Mouse (Mus musculus): ENCODE measurements around the gene Aspm.
A peak's percentile ranks its signal among the peaks of the same experiment; 100 is the strongest.
"Not testable (repeated sequence)": the region's sequence is repeated elsewhere in the genome, so short reads cannot be mapped to it uniquely, and the experiment has no call there.

The Aspm gene

DNA sequence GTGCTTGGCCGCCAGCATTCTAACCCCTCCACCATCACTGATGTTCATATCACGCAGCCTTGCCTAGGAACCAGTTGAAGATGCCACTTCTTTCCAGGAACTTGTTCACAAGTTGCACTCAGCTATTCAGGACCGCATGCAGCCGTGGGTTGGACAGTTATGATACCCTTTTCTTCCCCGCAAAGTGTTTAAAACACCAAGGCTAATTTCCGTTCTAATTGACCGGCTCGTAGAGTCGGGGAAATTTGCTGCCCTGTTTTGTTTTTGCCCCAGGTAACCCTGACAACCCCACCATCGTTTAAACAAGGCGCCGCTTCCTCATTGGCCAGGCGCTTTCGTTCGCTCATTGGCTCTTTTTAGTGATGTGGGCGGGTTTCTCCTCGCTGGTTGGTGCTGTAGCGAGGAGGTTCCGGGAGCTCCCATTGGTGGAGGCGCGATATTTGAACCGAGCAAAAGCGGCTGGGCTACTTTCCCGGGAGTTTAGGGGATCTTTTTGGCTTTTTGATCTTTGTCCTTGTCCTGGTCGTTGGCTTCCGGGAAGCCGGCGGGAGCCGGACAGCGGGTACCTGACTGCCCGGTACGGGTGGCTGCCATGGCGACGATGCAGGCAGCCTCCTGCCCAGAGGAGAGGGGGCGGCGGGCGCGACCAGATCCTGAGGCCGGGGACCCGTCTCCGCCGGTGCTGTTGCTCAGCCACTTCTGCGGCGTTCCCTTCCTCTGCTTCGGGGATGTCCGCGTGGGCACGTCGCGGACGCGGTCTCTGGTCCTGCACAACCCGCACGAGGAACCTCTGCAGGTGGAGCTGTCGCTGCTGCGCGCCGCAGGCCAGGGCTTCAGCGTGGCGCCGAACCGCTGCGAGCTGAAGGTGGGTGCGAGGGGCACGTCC is at the start of gene Aspm:
Aspm (plus strand) TSS at position 433 of the 886 bp plus-strand sequence.
- DNase-seq (ENCODE audit: low spot score): peak; percentile 85

DNA sequence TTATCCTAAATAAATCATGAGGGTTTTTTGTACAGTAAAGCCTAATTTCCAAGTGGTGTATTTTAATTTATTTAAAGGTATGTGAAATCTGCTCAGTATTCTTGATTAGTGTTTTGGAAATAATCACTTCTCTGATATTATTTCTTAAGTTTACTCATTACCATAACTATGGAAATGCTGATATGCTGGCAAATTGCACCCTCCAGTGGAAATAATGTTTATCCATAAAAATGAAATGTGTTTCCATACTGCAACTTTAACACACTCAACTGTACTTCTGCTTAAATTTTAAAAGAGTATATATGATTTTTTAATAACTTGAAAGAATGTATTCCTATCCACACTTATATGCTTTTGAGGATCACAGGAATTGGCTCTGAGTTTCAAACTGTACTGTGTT is 48.8 kb upstream of the Aspm start:
- DNase-seq (ENCODE audit: low spot score): no peak

DNA sequence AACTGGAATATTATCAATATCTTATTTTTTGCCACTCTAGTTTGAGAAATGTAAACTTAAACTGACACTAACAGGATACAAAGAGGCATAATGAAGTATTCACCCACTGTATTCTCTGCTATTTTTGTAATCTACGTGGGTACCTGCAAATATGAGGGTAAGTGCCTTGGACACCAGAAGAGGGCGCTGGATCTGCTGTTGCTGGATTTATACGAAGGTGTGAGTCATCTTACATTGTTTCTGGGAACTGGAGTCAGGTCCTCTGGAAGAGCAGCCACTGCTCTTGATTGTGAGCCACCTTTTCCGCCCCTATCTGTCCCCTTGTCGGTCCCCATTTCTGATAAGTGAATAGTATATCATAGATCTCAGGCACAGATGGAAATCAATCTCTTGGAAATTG is 46.9 kb upstream of the Aspm start:
- DNase-seq (ENCODE audit: low spot score): no peak

DNA sequence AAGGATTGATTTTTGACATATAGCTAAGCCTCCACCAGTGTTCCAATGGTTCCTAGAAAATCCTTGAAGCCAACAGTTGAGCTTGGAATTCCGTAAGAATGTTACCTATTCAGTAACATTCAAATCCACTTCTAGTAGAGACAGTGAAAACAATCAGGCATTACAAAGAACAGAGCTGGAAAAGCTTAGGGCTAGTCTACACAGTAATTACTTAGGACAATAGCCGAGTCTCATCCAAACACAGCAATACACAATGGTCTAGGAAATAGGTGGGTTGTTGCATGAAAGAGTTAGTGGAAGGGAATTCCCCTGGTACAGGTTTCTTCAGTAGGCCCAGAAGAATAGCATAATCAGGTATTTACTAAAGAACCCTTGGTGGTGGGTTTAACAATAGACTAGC is 42.2 kb upstream of the Aspm start:
- DNase-seq (ENCODE audit: low spot score): not testable (repeated sequence)

DNA sequence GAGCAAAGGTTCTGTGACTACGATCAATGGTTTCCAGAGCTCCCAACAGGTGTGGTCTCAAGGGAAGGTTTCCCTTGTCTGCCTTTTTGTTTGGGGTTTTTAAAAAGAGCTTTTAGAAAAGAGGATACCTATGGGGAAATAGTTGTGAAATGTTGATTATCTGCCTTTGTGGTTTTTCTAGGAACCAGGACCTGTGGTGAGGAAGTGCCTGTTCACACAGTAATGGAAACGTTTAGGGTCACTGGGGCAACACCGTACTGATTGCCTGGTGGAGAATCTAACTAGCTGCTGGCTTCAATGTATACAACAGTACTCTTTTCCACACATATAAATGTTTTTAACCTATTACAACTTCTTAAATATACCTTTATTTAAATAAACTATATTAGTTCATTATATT is 41.1 kb upstream of the Aspm start:
- DNase-seq (ENCODE audit: low spot score): no peak

DNA sequence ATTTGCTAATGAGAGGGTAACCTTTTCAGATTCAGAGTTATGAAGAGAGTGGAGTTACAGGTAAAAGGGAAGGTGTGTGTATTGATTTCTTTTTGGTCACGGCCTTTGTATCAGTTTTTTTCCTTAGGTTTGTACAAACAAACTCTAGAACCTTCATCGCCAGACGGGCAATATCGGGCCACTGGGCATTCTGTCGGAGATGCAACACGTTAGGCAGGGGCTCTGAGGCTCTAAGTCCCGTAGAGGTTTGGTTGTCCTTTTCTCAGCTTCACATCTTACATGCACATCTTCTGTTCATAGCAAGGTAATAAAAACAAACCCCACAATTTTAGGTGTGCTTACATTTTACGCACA is 33.1 kb upstream of the Aspm start:
- DNase-seq (ENCODE audit: low spot score): no peak

DNA sequence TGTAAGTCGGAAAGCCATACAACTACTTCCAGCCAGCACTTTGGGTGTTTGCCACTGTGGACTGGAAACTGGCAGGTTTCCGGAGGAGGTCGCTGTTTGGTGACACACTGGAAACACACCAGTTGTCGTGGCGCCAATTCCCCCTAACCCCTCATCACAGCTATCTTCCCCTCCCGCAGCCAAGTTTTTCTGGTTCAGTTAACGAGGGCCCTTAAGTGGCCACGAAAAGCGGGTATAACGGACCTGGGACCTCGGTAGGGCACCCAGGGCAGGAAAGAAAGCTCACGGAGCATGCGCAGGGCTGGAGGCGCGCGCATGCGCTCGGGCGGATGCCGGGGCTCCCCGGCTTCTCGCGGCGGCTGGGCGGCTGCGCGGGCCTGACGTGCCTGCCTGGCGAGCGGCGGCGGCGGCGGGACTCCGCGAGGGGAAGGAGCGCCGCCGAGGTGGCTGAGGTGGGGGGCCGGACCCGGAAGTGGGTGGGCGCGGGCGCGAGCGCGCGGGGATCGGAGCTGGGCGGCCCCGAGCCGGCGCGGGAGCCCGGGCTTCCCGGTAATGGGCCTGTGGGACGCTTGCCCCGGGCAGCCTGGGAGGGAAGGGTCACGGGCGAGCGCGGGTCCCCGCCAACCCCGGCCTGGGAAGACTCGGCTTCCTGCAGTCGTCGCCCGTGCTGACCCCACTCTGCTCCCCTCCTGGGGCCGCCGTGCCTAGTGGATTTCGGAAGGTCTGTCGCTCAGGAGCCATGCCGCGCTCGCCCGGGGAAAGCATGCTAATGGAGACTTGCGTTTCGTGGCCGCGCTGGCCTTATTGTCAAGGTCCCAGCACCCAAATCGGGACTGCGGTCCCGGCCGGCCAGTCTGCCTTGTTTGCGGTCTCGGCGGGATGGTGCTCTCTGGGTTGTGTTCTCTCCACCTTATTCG is 32.4 kb upstream of the Aspm start, which contains the start of gene Zbtb41:
Zbtb41 (plus strand) TSS at position 414 of the 917 bp plus-strand sequence.
- DNase-seq (ENCODE audit: low spot score): peak; percentile 87

DNA sequence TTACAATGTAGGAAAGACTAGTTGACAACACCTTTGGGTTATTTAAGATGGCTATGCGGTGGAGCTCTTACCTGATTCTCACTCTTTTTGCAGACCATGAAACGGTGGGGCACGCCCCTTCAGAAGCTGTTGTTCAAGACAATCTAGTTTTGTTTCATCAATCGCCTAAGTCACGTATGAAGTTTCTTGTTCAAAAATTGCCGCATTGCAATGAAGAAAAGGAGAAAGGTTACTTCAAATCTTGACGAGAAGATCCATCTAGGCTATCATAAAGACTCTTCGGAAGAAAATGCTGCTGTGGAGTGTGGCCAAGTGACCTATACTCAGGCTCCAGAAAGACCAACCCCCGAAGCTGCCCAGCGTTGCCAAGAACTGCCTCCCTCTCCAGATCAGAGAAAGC is 31.6 kb upstream of the Aspm start:
- DNase-seq (ENCODE audit: low spot score): no peak

DNA sequence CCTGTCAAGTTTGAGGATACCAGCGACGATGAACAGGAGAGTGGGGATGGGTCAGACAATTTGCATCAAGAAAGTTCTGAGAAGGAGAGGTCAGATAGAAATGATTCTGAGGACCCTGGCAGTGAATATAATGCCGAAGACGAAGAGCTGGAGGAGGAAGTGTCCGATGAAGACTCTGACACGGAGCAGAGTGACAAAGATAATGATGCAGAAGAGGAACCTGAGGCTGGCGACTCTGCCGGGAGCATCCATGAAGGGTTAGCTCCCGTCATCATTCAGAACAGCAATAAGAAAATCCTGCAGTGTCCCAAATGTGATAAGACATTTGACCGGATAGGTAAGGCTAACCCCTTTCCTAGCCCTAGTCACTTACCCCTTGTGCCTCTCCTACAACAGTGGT is 30.6 kb upstream of the Aspm start:
- DNase-seq (ENCODE audit: low spot score): no peak

DNA sequence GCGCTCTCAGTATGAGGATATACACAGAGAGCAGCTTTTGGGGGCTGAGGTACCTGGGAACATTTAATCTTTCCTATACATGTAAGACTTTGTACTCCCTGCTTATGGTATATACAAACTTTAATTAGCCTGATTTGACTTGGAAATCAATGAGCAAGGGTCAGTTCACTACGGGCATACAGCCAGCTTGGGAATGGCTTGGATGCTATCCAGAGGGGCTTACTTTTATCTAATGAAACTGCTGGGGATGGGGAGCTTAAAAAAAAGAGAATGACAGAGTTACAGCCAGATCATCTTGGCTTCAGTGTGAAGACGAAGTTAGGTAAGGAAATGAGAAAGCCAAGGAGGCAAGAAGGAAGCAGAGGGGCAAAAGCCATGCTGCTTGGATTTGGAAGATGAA is 29.6 kb upstream of the Aspm start:
- DNase-seq (ENCODE audit: low spot score): no peak

DNA sequence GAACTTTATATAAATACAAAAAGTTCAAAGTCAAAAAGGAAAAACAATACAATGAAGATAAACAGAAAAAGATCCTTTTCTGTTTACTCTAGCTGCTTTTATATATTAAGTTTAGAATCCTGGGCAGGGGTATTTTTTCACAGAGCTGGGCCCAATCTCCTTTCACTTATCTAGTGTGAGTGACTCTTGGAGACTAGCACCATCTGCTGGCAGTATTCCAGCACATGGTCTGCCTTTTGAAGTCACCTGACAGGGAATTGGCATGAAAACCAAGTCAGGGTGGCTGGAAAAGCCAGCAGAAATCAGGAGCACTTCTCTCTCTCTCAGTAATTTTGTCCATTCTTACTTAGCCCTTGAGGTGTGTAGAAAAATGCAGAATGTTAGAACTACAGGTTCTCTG is 16.2 kb upstream of the Aspm start:
- no peak for DNase-seq (ENCODE audit: low spot score)

DNA sequence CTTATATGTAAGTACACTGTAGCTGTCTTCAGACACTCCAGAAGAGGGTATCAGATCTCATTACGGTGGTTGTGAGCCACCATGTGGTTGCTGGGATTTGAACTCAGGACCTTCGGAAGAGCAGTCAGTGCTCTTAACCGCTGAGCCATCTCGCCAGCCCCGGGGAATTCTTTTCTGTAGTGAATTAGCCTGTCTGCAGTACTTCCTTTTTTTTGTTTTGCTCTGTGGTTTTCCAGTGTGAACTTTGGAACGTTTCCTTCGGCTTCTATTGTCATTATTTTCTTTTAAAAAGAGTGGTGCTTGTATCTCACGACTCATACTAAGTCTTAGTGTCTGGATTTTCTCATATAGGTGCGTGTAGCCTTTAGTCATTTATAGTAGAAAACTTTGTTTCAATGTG is 11.5 kb upstream of the Aspm start:
- not testable (repeated sequence) for DNase-seq (ENCODE audit: low spot score)

DNA sequence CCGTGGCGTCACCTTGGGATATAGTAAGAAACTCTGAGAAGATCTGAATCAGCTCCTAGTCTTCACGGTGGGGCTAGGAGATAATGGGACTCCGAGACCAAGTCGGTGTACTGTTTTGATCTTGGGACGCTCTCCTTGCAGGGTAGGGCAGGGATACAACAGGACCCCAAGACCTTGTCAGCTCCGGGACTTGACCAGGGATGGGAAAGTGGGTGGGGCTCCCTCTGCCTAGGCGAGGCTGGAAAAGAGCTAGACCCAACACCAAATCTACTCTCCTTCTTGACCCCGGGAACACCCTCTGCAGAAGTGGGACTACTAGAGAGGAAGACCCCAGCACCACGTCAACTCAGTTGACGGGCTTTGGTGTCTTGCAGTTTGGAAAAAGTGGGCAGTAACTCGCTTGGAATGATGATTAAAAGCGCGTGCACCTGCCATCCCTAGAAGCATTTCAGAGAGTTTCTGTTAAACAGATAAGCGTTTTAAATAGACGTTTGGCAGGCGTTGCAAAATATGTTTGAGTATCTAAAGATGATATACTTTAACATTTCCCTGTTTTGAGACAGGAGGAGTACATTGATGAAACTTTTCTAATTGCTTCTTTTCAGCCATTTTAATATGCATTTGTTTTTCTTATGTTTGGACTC is 776 bp downstream of the Aspm start:
- peak; percentile 42 for DNase-seq (ENCODE audit: low spot score)

DNA sequence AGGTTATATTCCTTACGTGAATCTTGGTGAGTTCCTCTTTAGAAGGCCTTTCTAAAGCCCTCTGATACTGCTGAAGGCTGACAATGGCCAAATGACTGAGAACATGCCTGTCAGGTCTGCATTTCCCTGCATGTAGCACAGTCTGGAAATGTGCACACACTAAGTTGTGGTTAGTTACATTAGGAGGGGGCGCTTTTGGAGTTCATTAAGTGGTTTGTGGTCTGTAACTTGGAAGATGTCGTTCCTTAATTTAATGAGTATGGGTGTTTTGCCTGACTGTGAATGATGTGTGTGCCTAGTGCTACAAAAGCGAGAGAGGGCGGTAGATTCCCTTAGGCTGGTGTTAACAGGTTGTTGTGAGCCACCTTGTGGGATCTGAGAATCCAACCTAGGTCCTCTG is 6.2 kb downstream of the Aspm start:
- DNase-seq (ENCODE audit: low spot score): no peak

DNA sequence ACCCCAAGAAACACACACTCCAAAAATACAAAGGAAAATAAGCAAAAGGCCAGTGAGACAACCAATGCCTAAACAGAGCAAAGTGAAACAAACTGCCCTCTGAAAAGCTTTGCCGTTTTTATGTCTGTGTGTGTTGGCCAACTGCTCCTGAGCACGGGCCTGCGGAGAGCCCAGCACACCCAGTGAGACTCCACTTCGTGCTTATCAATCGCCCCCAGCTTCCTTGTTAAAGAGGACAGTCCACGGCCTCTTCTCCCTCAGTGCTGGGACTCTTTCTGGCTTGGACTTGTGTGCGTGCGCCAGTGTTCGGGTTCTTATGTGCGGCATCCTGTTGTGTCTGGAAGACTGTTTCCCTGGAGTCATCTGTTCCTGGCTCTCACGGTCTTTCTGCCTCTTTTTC is 11.4 kb downstream of the Aspm start:
- DNase-seq (ENCODE audit: low spot score): no peak

DNA sequence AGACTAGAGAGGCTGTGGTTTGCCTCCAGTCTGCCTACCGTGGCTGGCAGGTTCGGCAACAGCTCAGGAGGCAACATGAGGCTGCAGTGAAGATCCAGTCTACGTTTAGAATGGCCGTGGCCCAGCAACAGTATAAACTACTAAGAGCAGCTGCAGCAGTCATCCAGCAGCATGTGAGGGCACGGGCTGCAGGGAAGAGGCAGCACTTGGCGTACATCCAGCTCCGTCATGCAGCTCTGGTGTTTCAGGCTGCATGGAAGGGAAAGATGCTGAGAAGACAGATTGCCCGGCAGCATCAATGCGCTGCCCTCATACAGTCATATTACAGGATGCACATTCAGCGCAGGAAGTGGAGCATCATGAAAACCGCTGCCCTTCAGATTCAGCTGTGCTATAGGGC is 24.3 kb downstream of the Aspm start:
- DNase-seq (ENCODE audit: low spot score): no peak

DNA sequence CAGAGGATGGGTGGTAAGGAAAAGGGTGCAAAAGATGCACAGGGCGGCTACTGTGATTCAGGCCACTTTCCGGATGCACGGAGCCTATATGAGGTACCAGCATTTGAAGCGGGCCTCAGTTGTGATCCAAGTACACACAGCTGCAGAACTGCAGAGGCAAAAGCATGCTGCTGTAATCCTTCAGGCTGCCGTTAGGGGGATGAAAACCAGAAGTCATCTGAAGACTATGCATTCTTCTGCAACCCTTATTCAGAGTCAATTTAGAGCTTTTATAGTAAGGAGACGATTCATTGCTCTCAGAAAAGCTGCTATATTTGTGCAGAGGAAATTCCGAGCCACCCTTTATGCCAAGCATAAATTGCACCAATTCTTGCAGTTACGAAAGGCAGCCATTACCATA is 25.7 kb downstream of the Aspm start:
- DNase-seq (ENCODE audit: low spot score): no peak

DNA sequence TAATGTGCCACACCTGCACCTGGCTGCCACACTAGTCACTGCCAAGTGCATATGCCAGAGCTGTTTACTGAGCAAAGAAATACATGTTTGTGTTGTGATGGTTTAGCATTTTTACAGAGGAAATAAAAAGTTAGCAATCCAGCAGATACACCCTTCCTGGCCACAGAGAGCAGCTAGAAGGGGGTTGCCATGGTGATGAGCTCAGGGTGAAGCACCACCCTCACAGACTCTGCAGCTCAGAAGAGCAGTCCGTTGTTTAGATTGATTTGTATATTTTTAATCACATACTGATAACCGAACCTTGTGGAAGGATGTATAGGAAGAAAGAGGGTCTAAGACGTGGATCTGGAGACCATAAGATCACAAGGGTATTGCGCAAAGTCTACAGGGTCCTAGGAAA is 26.6 kb downstream of the Aspm start:
- DNase-seq (ENCODE audit: low spot score): no peak

DNA sequence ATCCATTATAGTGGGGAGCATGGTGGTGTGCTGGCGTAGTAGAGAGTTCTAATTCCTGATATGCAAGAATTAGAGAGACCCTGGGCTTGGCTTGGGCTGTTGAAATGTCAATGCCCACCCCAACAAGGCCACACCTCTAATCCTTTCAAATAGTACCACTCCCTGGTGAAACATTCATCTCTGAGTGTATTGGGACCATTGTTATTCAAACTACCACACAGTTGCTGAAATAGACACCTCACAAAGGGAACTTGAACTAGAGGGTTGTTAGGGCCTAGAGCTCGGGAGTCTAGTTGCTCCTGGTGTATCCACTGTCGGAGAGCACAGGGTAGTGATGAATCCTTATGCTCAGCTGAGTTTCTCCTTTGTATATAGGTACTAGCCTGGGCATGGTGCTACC is 40.1 kb downstream of the Aspm start:
- DNase-seq (ENCODE audit: low spot score): no peak

DNA sequence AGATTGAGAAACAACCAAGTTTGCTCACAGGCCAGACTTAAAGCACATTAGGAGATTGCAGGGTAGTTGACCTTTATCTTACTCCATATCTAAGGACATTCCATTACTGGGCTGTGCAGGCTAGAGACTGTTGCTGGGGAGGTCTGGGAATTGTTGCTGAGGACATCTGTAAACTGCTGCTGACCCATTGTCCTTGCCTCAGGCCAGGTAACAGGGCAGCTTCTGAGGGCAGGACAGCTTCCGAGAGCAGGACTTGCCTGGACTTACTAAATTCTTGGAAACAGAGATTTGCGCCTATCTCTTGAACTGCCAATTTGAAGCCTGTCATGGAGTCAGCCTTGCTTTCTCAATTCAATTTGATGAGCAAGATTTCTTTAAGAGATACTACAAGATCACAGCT is 40.8 kb downstream of the Aspm start:
- DNase-seq (ENCODE audit: low spot score): no peak

DNA sequence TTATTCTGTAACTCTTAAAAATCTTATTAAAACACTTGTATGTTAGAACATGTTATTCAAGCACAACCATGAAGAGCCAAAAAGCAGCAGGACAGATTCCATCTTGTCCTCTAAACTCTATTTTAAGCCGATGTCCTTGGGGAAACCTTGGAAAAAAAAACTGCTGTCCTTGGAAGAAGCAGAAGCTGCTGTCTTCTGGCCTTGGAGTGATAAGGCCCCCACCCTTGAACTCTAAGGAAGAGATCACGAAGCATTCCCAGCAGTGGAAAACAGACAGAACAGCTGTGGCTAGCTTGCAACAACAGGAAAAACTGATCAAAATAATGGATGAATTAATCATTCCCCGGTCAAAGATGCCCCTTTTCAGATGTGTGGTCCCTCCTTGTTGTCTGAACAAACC is 41.6 kb downstream of the Aspm start:
- no peak for DNase-seq (ENCODE audit: low spot score)

DNA sequence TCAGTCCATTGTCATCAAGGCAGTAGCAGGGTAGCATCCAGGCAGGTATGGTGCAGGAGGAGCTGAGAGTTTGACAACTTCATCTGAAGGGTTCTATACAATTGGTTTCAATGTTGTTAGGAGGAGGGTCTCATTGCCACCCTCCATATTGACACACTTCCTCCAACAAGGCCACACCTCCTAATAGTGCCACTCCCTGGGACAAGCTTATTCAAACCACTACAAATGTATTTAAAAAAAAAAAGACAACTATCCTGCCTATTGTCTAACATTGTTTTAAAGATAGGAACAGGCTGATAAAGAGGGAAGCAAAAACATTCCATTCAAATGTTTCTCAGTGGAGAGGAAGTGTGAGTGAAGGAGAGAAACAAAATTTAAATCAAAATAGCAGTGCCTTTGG is 45.2 kb downstream of the Aspm start:
- no peak for DNase-seq (ENCODE audit: low spot score)
